Mouse (Mus musculus) bone marrow macrophage, adult 2 months (primary cell): ENCODE data around the gene Dysf.

Source experiments
- CTCF ChIP-seq: IDR thresholded peaks from 2 replicates; pipeline ENCODE4 v1.5.1; 2012; ENCODE audit warnings: low read depth, mild to moderate bottlenecking, low read length, moderate library complexity
- POLR2A ChIP-seq: IDR thresholded peaks from 2 replicates; pipeline ENCODE4 v1.6.1; 2012; ENCODE audit warnings: mild to moderate bottlenecking, low read depth, low read length, borderline replicate concordance

- no peak for TF ChIP-seq POLR2A
- no peak for TF ChIP-seq CTCF
Measured at GRCm38 (mm10) chr6:84181452-84181851, 173.1 kb downstream of the Dysf start.
